Mouse (Mus musculus) cerebellum, adult 2 months (tissue): ENCODE results near the gene Srebf1.

Source experiments
- CTCF ChIP-seq: fragments of 200-500 bp; IDR thresholded peaks from 2 replicates; pipeline ENCODE4 v1.5.1; 2011; ENCODE audit warnings: low read depth, mild to moderate bottlenecking, control low read depth, low read length, moderate library complexity, borderline replicate concordance; ENCODE audit not compliant: insufficient read depth
- POLR2A ChIP-seq: fragments of 200-500 bp; IDR thresholded peaks from 2 replicates; pipeline ENCODE4 v1.6.1; 2011; ENCODE audit warnings: low read length, control low read depth, borderline replicate concordance; ENCODE audit not compliant: insufficient read depth

- no peak for TF ChIP-seq CTCF
- no peak for TF ChIP-seq POLR2A
These were observed 22.0 kb downstream of the Srebf1 start for GRCm38 (mm10) chr11:60200384-60200783.
